Mouse (Mus musculus) spleen, adult 2 months (tissue): Measurements from ENCODE around the gene Creg2.

Experiments
- CTCF ChIP-seq: fragments of 200-500 bp; IDR thresholded peaks from 2 replicates; pipeline ENCODE4 v1.5.1; 2011; ENCODE audit warnings: mild to moderate bottlenecking, inconsistent platforms; ENCODE audit not compliant: insufficient read depth, insufficient read length, insufficient replicate concordance; ENCODE audit errors: extremely low read depth
- POLR2A ChIP-seq: fragments of 200-500 bp; IDR thresholded peaks from 2 replicates; pipeline ENCODE4 v1.6.1; 2011; ENCODE audit warnings: low read depth, low read length, inconsistent platforms

DNA sequence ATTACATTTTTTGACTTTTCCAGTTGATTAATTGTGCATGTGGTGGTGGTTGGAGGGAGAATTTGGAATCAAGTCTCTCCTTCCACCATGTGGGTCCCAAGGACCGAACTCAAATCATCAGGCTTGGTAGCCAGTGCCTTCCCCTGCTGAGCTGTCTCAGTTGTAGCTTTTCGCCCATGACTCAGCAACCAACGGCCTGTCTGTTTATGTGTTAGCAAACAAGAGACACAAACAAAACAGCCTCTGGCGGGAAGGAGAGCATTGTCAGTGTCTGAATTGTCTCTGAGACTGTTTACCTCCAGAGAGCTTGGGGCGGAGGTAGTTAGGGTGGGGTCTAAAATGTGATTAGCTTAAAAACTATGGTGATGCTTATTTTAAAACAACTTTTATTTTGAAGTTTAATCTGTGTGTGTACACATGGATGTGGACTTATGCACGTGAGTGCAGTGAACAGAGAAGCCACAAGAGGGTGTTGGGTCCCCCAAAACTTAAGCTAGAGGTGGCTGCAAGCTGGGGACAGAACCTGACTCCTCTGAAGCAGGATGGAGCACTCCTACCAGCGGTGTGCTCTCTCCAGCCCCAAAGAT, 12.9 kb upstream of the Creg2 start:
- TF ChIP-seq CTCF: no peak
- TF ChIP-seq POLR2A: no peak
